ENCODE assay signal across 8 mouse cellular contexts in genomic region chrX:78582854-78583201, GRCm38 (mm10). TPM values are rescaled to one million over a fixed set of nuclear protein-coding genes. Genes with fewer than 3 reads are reported as not detected.
DNase-seq lines count a peak whose midpoint lies in the region; ATAC-seq and TF ChIP-seq lines count a peak whose summit lies in the region.

No protein-coding gene starts in this region.

- TF ChIP-seq CTCF in brain, embryonic 14.5 days (IDR thresholded peaks at IDR 0.05; ENCODE audit: borderline replicate concordance, extremely low read depth, insufficient read depth, insufficient read length): no peak

- H3K9me3 ChIP-seq in hindbrain, embryonic 15.5 days: no peaks in the 10 kb centered on the region

- peak overlapping the region; percentile 83 for H3K27ac ChIP-seq in hindbrain, embryonic 15.5 days (replicated peaks)
- H3K27ac ChIP-seq in macrophage: no peak overlapping the region

- peak overlapping the region; percentile 57 for H3K4me3 ChIP-seq in hindbrain, embryonic 15.5 days
- peak overlapping the region; percentile 46 for H3K4me3 ChIP-seq in macrophage (ENCODE audit: inconsistent target)

- H3K4me1 ChIP-seq in hindbrain, embryonic 15.5 days (replicated peaks): no peaks in the 10 kb centered on the region

- intact Hi-C loops in left cerebral cortex, postnatal 14 days (cut with DNase I): no loop called here

- H3K9ac ChIP-seq in hindbrain, embryonic 15.5 days: peak overlapping the region; percentile 40; the same call in 1 of the 2 replicates

- H3K79me2 ChIP-seq in macrophage (ENCODE audit: inconsistent target): no peaks in the 10 kb centered on the region

- no peaks in the 10 kb centered on the region for H3K27me3 ChIP-seq in hindbrain, embryonic 15.5 days

- H3K36me3 ChIP-seq in hindbrain, embryonic 15.5 days: no peaks in the 10 kb centered on the region
- no peaks in the 10 kb centered on the region for H3K36me3 ChIP-seq in macrophage (ENCODE audit: inconsistent target)

- TF ChIP-seq POLR2A in brain, embryonic 14.5 days (IDR thresholded peaks at IDR 0.05; ENCODE audit: borderline replicate concordance, extremely low read depth, insufficient read depth, insufficient read length, poor library complexity, severe bottlenecking): no peak

- peak overlapping the region; percentile 54 for H3K4me2 ChIP-seq in hindbrain, embryonic 15.5 days

- peak; percentile 54 for ATAC-seq in hindbrain, embryonic 15.5 days (ENCODE audit: low FRiP score, low read depth)
- ATAC-seq in frontal cortex, adult (ENCODE audit: low TSS enrichment): no peak

- DNase-seq in R1 (ENCODE audit: low read depth, low spot score): peak; percentile 23
- peak; percentile 85 for DNase-seq in brain, embryonic 14.5 days (ENCODE audit: low read depth)
- peak; percentile 17 to 45 for DNase-seq in gastrocnemius, adult 8-10 months (ENCODE audit: low spot score in 2 of 2)
- DNase-seq in left cerebral cortex, postnatal 14 days (ENCODE audit: low spot score in 2 of 2): peak; percentile 14 to 21
- DNase-seq in skeletal muscle tissue, adult 2 months (ENCODE audit: low read depth, low spot score): peak; percentile 38

- 20% methylated on average over 9 of the region's 21 CpGs for WGBS in hindbrain, embryonic 15.5 days
- WGBS in macrophage (ENCODE audit: missing documents): no CpG with 5 or more reads among the region's 21 CpGs

RNA-seq across cellular contexts. Expression of gene Prrg1, which starts 0.9 kb away (rescaled TPM):
- 4.2 and 4.3 TPM in 2 replicates for polyA plus RNA-seq in brain, embryonic 14.5 days (2012; rRNA removed)
- total RNA-seq in gastrocnemius, adult 8-10 months (2022): 1 to 10 TPM; 2.8 to 7.7 (median 5.0) TPM
- 5.6 and 6.1 TPM in 2 replicates for polyA plus RNA-seq in hindbrain, embryonic 15.5 days (2015; fragmentation: Nextera tagmentation; extraction: Ambion mirVana)
- 1 to 10 TPM; 2.3 to 3.6 TPM for total RNA-seq in left cerebral cortex, postnatal 14 days (2021)
- total RNA-seq in macrophage (2018; cell fraction: chromatin; rRNA removed): 10 to 100 TPM in 18 of 26 experiments, 1 to 10 TPM in 8; 1.2 to 33.6 (median 13.8) TPM
- total RNA-seq in macrophage (2018; cell fraction: cytosol; rRNA removed): 10 to 100 TPM in 2 of 26 experiments, 1 to 10 TPM in 24; 1.2 to 10.5 (median 4.6) TPM
- 10 to 100 TPM in 13 of 26 experiments, 1 to 10 TPM in 13; 3.6 to 39.7 (median 10.2) TPM for total RNA-seq in macrophage (2018; cell fraction: nucleus; rRNA removed)
- 2.9 to 10.1 TPM (median 4.7 TPM) in 3 replicates for polyA plus RNA-seq in macrophage (2018)

Comparison
In these comparisons a context has a peak if more than half of its experiments do, and no peak if none do; other contexts are left out.
1. DNase-seq: peak in every context shown above with its lines; median percentile 85 in brain, embryonic 14.5 days; 38 in skeletal muscle tissue, adult 2 months; 31 in gastrocnemius, adult 8-10 months; 23 in R1; 18 in left cerebral cortex, postnatal 14 days.